Mouse (Mus musculus) B cell, adult (primary cell): ENCODE measurements around the gene Cyp2e1. TPM values are rescaled to one million over a fixed set of nuclear protein-coding genes. Genes with fewer than 3 reads are reported as not detected.

ENCODE experiments used
- total RNA-seq: library from RNA; stranded (reverse); gene quantifications from 4 replicates; pipeline ENCODE4 v1.2.4, GENCODE M21; 2023; ENCODE audit not compliant: inconsistent age

Gene Cyp2e1
- not detected in 4 replicates for total RNA-seq

DNA sequence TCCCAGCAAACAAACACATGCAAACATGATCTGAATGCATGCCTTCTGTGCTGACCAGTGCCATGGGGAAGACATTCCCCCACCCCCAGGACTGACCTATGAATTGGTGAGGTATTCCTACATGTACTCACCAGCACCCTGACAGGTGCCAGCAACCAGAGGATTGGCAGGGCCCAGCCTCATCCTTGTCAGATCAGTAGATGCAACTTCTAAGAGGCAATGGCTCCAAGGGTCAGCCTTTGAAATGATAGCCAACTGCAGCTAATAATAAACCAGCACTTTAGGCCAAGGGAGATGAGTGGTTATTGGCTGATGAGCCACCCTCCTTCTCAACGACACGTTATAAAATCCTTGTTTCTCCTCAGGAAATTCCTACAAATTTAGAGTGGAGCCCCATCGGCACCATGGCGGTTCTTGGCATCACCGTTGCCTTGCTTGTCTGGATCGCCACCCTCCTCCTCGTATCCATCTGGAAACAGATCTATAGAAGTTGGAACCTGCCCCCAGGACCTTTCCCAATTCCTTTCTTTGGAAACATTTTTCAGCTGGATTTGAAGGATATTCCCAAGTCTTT lies at the start of gene Cyp2e1:
Gene Cyp2e1, plus strand, starts transcription at position 293 of the 574 bp plus-strand sequence.

DNA sequence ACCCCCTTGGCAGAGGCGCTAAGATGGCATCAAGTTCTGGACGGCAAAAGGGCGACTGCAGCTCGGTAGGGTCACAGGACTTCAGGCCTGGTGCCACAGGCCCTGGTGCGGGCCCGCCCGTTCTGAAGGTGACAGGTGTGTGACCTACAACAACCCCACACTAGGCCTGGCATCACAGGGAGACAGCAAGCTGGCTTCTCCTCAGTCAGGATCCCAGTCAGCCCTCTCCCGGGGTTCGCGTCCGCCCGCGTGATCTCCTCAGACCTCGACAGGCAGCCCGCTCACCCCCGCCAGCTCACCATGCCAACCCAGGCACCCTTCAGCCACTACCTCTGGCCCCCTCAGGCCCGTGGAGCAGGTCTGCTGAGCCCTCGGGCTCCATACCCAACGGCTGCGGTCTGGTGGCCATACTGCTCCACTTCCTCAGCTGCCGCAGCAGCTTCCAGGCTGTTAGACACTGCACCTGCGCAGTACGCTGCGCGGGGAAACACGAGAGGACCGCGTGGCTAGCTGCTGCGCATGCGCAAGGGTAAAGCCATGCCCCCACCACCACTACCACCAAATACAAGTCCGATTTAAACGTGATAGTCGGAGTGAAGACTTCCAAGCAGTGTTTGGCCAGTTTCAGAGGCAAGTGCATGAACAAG lies 24.0 kb downstream of the Cyp2e1 start, which contains the start of gene Syce1:
Gene Syce1, minus strand, starts transcription at position 447 of the 647 bp plus-strand sequence.

DNA sequence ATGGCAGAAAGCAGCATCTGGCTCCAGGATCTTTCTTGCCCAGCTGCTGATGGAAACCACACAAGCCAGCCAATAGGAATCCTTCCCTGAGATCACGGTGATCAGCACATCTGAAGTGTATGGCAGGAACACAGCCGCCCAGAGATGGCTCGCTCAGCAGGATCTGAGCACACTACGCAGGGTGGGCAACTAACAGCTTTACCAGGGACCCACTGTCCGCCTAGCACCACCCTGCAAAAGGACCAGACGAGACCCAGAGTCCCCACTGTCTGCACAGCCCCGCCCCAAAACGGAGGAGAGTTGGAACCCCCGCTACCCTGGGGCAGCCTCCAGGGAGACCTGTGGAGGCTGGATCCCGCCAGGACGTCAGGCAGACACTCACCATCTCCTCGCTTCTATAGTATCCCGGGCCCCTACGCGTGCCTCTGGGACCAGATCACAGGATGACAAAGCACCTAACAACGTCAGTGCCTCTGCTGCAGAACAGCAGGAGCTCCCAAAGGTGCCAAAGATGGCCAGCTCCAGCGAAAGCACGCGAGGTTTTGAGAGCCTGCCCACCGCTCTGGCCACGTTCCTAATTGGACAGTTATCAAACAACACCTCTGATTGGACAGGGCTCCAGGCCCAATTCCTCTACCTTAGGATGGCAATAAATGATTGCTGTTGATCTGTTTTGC lies 58.3 kb downstream of the Cyp2e1 start, which contains the start of gene Zfp941:
Gene Zfp941, minus strand, starts transcription at position 526 of the 677 bp plus-strand sequence.

Other genes with a start within 250 kb of the Cyp2e1 start
- not detected in 4 replicates for gene Olfr538, start 195.9 kb upstream of the Cyp2e1 start, total RNA-seq
- gene Olfr46, start 162.5 kb upstream of the Cyp2e1 start, total RNA-seq = not detected in 4 replicates
- gene Olfr61, start 134.8 kb upstream of the Cyp2e1 start, total RNA-seq = not detected in 4 replicates
- gene Olfr53, start 117.3 kb upstream of the Cyp2e1 start, total RNA-seq = not detected in 4 replicates
- not detected in 4 replicates for gene Olfr539, start 103.8 kb upstream of the Cyp2e1 start, total RNA-seq
- not detected in 4 replicates for gene Olfr45, start 81.8 kb upstream of the Cyp2e1 start, total RNA-seq
- gene Olfr541, start 66.5 kb upstream of the Cyp2e1 start, total RNA-seq = not detected in 4 replicates
- gene Syce1, start 24.1 kb downstream of the Cyp2e1 start, total RNA-seq = not detected in 4 replicates
- not detected in 4 replicates for gene Zfp941, start 58.4 kb downstream of the Cyp2e1 start, total RNA-seq
- gene Urah, start 71.3 kb downstream of the Cyp2e1 start, total RNA-seq = not detected in 4 replicates
- not detected in 4 replicates for gene Scgb1c1, start 81.8 kb downstream of the Cyp2e1 start, total RNA-seq
- gene Odf3, start 84.1 kb downstream of the Cyp2e1 start, total RNA-seq = not detected in 4 replicates
- not detected in 4 replicates for gene Gm45785, start 92.6 kb downstream of the Cyp2e1 start, total RNA-seq
- 89.6 to 105 TPM (median 98.1 TPM) in 4 replicates for gene Ric8a, start 93.2 kb downstream of the Cyp2e1 start, total RNA-seq
- gene Bet1l, start 93.8 kb downstream of the Cyp2e1 start, total RNA-seq = 19.0 to 24.5 TPM (median 21.9 TPM) in 4 replicates
- gene Psmd13, start 118.2 kb downstream of the Cyp2e1 start, total RNA-seq = 82.3 to 93.8 TPM (median 86.4 TPM) in 4 replicates
- gene Sirt3, start 118.6 kb downstream of the Cyp2e1 start, total RNA-seq = 9.4 to 10.6 TPM (median 9.8 TPM) in 4 replicates
- not detected in 4 replicates for gene Cox8b, start 136.7 kb downstream of the Cyp2e1 start, total RNA-seq
- gene Nlrp6, start 157.2 kb downstream of the Cyp2e1 start, total RNA-seq = not detected in 4 replicates
- gene Pgghg, start 177.7 kb downstream of the Cyp2e1 start, total RNA-seq = 16.3 to 20.3 TPM (median 17.9 TPM) in 4 replicates
- not detected in 4 replicates for gene Ifitm5, start 186.6 kb downstream of the Cyp2e1 start, total RNA-seq
- not detected in 4 replicates for gene Gm45717, start 192.2 kb downstream of the Cyp2e1 start, total RNA-seq
- gene Ifitm2, start 192.2 kb downstream of the Cyp2e1 start, total RNA-seq = 8.8 to 13.3 TPM (median 11.4 TPM) in 4 replicates
- gene Ifitm1, start 203.5 kb downstream of the Cyp2e1 start, total RNA-seq = 1.0 to 1.5 TPM (median 1.4 TPM) in 4 replicates
- gene Ifitm3, start 247.0 kb downstream of the Cyp2e1 start, total RNA-seq = 3.6 to 8.8 TPM (median 6.2 TPM) in 4 replicates